Mouse (Mus musculus) limb, embryonic 13.5 days (tissue): ENCODE measurements around the gene Mettl24. TPM values are rescaled to one million over a fixed set of nuclear protein-coding genes. Genes with fewer than 3 reads are reported as not detected.

Experiments
- ATAC-seq: fragments of 200-750 bp; cut with Nextera tagmentation; 2 replicates; pipeline ENCODE4 v1.8.0; 2017; ENCODE audit warnings: low read depth, moderate number of reproducible peaks, moderate TSS enrichment; ENCODE audit not compliant: low FRiP score
- H3K27ac ChIP-seq: fragments of 300-500 bp; sonication (generic); 2 replicates; pipeline ENCODE4 v1.5.1; 2015; ENCODE audit warnings: inconsistent platforms, mild to moderate bottlenecking, moderate library complexity
- H3K27me3 ChIP-seq: fragments of 300-500 bp; sonication (generic); 2 replicates; pipeline ENCODE4 v1.6.1; 2015; ENCODE audit warnings: mild to moderate bottlenecking, inconsistent platforms
- H3K36me3 ChIP-seq: fragments of 300-500 bp; sonication (generic); 2 replicates; pipeline ENCODE4 v1.6.1; 2015; ENCODE audit warnings: inconsistent platforms, mild to moderate bottlenecking, moderate library complexity
- H3K4me1 ChIP-seq: fragments of 300-500 bp; sonication (generic); 2 replicates; pipeline ENCODE4 v1.6.1; 2015; ENCODE audit warnings: inconsistent platforms
- H3K4me2 ChIP-seq: fragments of 300-500 bp; sonication (generic); replicated peaks from 2 replicates; pipeline ENCODE4 v1.6.1; 2015; ENCODE audit warnings: inconsistent platforms, mild to moderate bottlenecking, moderate library complexity
- H3K4me3 ChIP-seq: fragments of 300-500 bp; sonication (generic); 2 replicates; pipeline ENCODE4 v1.5.1; 2015; ENCODE audit warnings: moderate library complexity, mild to moderate bottlenecking, inconsistent platforms
- H3K9ac ChIP-seq: fragments of 300-500 bp; sonication (generic); 2 replicates; pipeline ENCODE4 v1.6.1; 2015; ENCODE audit warnings: mild to moderate bottlenecking, inconsistent platforms
- H3K9me3 ChIP-seq: fragments of 300-500 bp; sonication (generic); 2 replicates; pipeline ENCODE4 v1.6.1; 2016; ENCODE audit warnings: inconsistent platforms
- WGBS: fragments of 180-500 bp; shearing (Covaris S2); methylation state at CpG from one replicate; pipeline ENCODE4 v1.1.7; 2015; 5-methylcytosine and 5-hydroxymethylcytosine counted together
- polyA plus RNA-seq: library from polyadenylated mRNA; unstranded; fragments of >200 nt; fragmentation: Nextera tagmentation; extraction: Ambion mirVana; gene quantifications from 2 replicates; pipeline ENCODE4 v1.2.1, GENCODE M21; 2015

Gene Mettl24
- polyA plus RNA-seq, 1 experiment from 2014 or later = 1.6 TPM

- no peak overlapping the region for H3K4me2 ChIP-seq
- H3K36me3 ChIP-seq = no peaks in the 10 kb centered on the region
- no peak overlapping the region for H3K27ac ChIP-seq
- H3K27me3 ChIP-seq = no peaks in the 10 kb centered on the region
- ATAC-seq = peak; percentile 55; the same call in 1 of the 2 replicates
- 25% methylated on average over 5 of the region's 5 CpGs for WGBS
- H3K4me1 ChIP-seq = peaks cover 45% of the 10 kb centered on the region
- no peak overlapping the region for H3K9ac ChIP-seq
- no peak overlapping the region for H3K4me3 ChIP-seq
- H3K9me3 ChIP-seq = no peaks in the 10 kb centered on the region
Observed at GRCm38 (mm10) chr10:40720883-40721282, 37.8 kb downstream of the Mettl24 start.

GRCm38 (mm10) chr10:40724342-40724741, 41.3 kb downstream of the Mettl24 start:
- no peak for ATAC-seq
- Histone ChIP-seq H3K27me3 (no peaks in the 10 kb centered on the region), H3K4me3 (no peak overlapping the region), H3K4me1 (peaks cover 50% of the 10 kb centered on the region), H3K4me2 (no peak overlapping the region), H3K27ac (no peak overlapping the region), H3K9ac (no peak overlapping the region), H3K9me3 (no peaks in the 10 kb centered on the region), H3K36me3 (no peaks in the 10 kb centered on the region)
- WGBS = 57% methylated on average over 6 of the region's 6 CpGs

- ATAC-seq = no peak
- H3K27me3 ChIP-seq = no peaks in the 10 kb centered on the region
- H3K4me3 ChIP-seq = no peak overlapping the region
- H3K9ac ChIP-seq = no peak overlapping the region
- H3K4me1 ChIP-seq = peaks cover 44% of the 10 kb centered on the region
- H3K4me2 ChIP-seq = no peak overlapping the region
- H3K9me3 ChIP-seq = no peaks in the 10 kb centered on the region
- 50% methylated on average over 4 of the region's 4 CpGs for WGBS
- H3K27ac ChIP-seq = no peak overlapping the region
- no peaks in the 10 kb centered on the region for H3K36me3 ChIP-seq
Observed at GRCm38 (mm10) chr10:40725066-40725465, 42.0 kb downstream of the Mettl24 start.

- Histone ChIP-seq H3K4me3 (no peak overlapping the region), H3K4me2 (no peak overlapping the region), H3K4me1 (peaks cover 40% of the 10 kb centered on the region), H3K9me3 (no peaks in the 10 kb centered on the region), H3K36me3 (no peaks in the 10 kb centered on the region), H3K9ac (no peak overlapping the region), H3K27ac (no peak overlapping the region), H3K27me3 (peaks cover 2% of the 10 kb centered on the region; the same call in 1 of the 2 replicates)
- WGBS = 71% methylated on average over 4 of the region's 4 CpGs
- ATAC-seq = no peak
Observed at GRCm38 (mm10) chr10:40725471-40725870, 42.4 kb downstream of the Mettl24 start.

GRCm38 (mm10) chr10:40726288-40726902, 43.3 kb downstream of the Mettl24 start:
- no peaks in the 10 kb centered on the region for H3K9me3 ChIP-seq
- no peak for ATAC-seq
- WGBS = 59% methylated on average over 11 of the region's 11 CpGs
- no peak overlapping the region for H3K27ac ChIP-seq
- H3K4me2 ChIP-seq = no peak overlapping the region
- peaks cover 6% of the 10 kb centered on the region for H3K27me3 ChIP-seq
- no peaks in the 10 kb centered on the region for H3K36me3 ChIP-seq
- H3K4me3 ChIP-seq = no peak overlapping the region
- no peak overlapping the region for H3K9ac ChIP-seq
- peaks cover 32% of the 10 kb centered on the region for H3K4me1 ChIP-seq

GRCm38 (mm10) chr10:40726989-40727388, 43.9 kb downstream of the Mettl24 start:
- peaks cover 32% of the 10 kb centered on the region for H3K4me1 ChIP-seq
- H3K27me3 ChIP-seq = peaks cover 6% of the 10 kb centered on the region
- ATAC-seq = no peak
- no peak overlapping the region for H3K4me3 ChIP-seq
- no peak overlapping the region for H3K4me2 ChIP-seq
- no peaks in the 10 kb centered on the region for H3K36me3 ChIP-seq
- 32% methylated on average over 5 of the region's 5 CpGs for WGBS
- H3K9me3 ChIP-seq = no peaks in the 10 kb centered on the region
- no peak overlapping the region for H3K27ac ChIP-seq
- no peak overlapping the region for H3K9ac ChIP-seq

- peaks cover 23% of the 10 kb centered on the region for H3K4me1 ChIP-seq
Observed at GRCm38 (mm10) chr10:40730200-40730599, 47.1 kb downstream of the Mettl24 start.

GRCm38 (mm10) chr10:40733291-40733690, 50.2 kb downstream of the Mettl24 start:
- peaks cover 2% of the 10 kb centered on the region; the same call in 1 of the 2 replicates for H3K9me3 ChIP-seq
- no peak overlapping the region for H3K9ac ChIP-seq

More at GRCm38 (mm10) chr10:40730200-40730599, 47.1 kb downstream of the Mettl24 start:
- Histone ChIP-seq H3K27me3 (peaks cover 6% of the 10 kb centered on the region), H3K4me2 (no peak overlapping the region), H3K36me3 (no peaks in the 10 kb centered on the region), H3K27ac (no peak overlapping the region), H3K9me3 (no peaks in the 10 kb centered on the region), H3K4me3 (no peak overlapping the region), H3K9ac (no peak overlapping the region)
- ATAC-seq = no peak
- WGBS = 79% methylated on average over 5 of the region's 5 CpGs

GRCm38 (mm10) chr10:40736172-40736571, 53.1 kb downstream of the Mettl24 start:
- H3K4me1 ChIP-seq = peaks cover 18% of the 10 kb centered on the region
- 86% methylated on average over 6 of the region's 6 CpGs for WGBS
- ATAC-seq = no peak

More at GRCm38 (mm10) chr10:40733291-40733690, 50.2 kb downstream of the Mettl24 start:
- Histone ChIP-seq H3K27ac (no peak overlapping the region), H3K4me2 (no peak overlapping the region), H3K36me3 (no peaks in the 10 kb centered on the region), H3K4me3 (no peak overlapping the region), H3K4me1 (peaks cover 16% of the 10 kb centered on the region), H3K27me3 (peaks cover 8% of the 10 kb centered on the region)
- ATAC-seq = no peak
- WGBS = 59% methylated on average over 3 of the region's 3 CpGs

GRCm38 (mm10) chr10:40737274-40738112, 54.4 kb downstream of the Mettl24 start:
- H3K36me3 ChIP-seq = no peaks in the 10 kb centered on the region
- H3K4me1 ChIP-seq = peaks cover 18% of the 10 kb centered on the region
- no peak overlapping the region for H3K27ac ChIP-seq
- peak overlapping the region; percentile 48 for H3K4me2 ChIP-seq
- H3K4me3 ChIP-seq = no peak overlapping the region
- ATAC-seq = peak; percentile 28; the same call in 1 of the 2 replicates
- peaks cover 2% of the 10 kb centered on the region; the same call in 1 of the 2 replicates for H3K9me3 ChIP-seq
- 35% methylated on average over 22 of the region's 22 CpGs for WGBS
- no peak overlapping the region for H3K9ac ChIP-seq
- H3K27me3 ChIP-seq = 0 out of 2 replicates have a peak, but pooled peaks cover 2% of the 10 kb centered on the region

More at GRCm38 (mm10) chr10:40736172-40736571, 53.1 kb downstream of the Mettl24 start:
- Histone ChIP-seq H3K9ac (no peak overlapping the region), H3K27me3 (0 out of 2 replicates have a peak, but pooled peaks cover 2% of the 10 kb centered on the region), H3K27ac (no peak overlapping the region), H3K9me3 (peaks cover 2% of the 10 kb centered on the region; the same call in 1 of the 2 replicates), H3K36me3 (no peaks in the 10 kb centered on the region), H3K4me2 (no peak overlapping the region), H3K4me3 (no peak overlapping the region)

GRCm38 (mm10) chr10:40740696-40741095, 57.6 kb downstream of the Mettl24 start:
- Histone ChIP-seq H3K27me3 (0 out of 2 replicates have a peak, but pooled peaks cover 2% of the 10 kb centered on the region), H3K4me3 (no peak overlapping the region), H3K9me3 (peaks cover 2% of the 10 kb centered on the region; the same call in 1 of the 2 replicates), H3K36me3 (no peaks in the 10 kb centered on the region), H3K27ac (no peak overlapping the region), H3K4me2 (no peak overlapping the region), H3K4me1 (peaks cover 22% of the 10 kb centered on the region), H3K9ac (no peak overlapping the region)
- no peak for ATAC-seq
- 38% methylated on average over 3 of the region's 3 CpGs for WGBS
